Mouse (Mus musculus) embryonic facial prominence, embryonic 15.5 days (tissue): ENCODE data around the gene Itih5. TPM values are rescaled to one million over a fixed set of nuclear protein-coding genes. Genes with fewer than 3 reads are reported as not detected.

Experiments used
- ATAC-seq: fragments of 200-750 bp; cut with Nextera tagmentation; 2 replicates; pipeline ENCODE4 v1.8.0; 2017; ENCODE audit warnings: low read depth, moderate TSS enrichment; ENCODE audit not compliant: insufficient number of reproducible peaks, low FRiP score, low TSS enrichment
- H3K27ac ChIP-seq: fragments of 300-500 bp; sonication (generic); replicated peaks from 2 replicates; pipeline ENCODE4 v1.5.1; 2015; ENCODE audit warnings: mild to moderate bottlenecking, inconsistent platforms
- H3K27me3 ChIP-seq: fragments of 300-500 bp; sonication (generic); 2 replicates; pipeline ENCODE4 v1.6.1; 2015; ENCODE audit warnings: inconsistent platforms
- H3K36me3 ChIP-seq: fragments of 300-500 bp; sonication (generic); 2 replicates; pipeline ENCODE4 v1.6.1; 2015; ENCODE audit warnings: mild to moderate bottlenecking, inconsistent platforms
- H3K4me1 ChIP-seq: fragments of 300-500 bp; sonication (generic); 2 replicates; pipeline ENCODE4 v1.6.1; 2015; ENCODE audit warnings: inconsistent platforms
- H3K4me2 ChIP-seq: fragments of 300-500 bp; sonication (generic); replicated peaks from 2 replicates; pipeline ENCODE4 v1.6.1; 2015; ENCODE audit warnings: mild to moderate bottlenecking, inconsistent platforms
- H3K4me3 ChIP-seq: fragments of 300-500 bp; sonication (generic); replicated peaks from 2 replicates; pipeline ENCODE4 v1.5.1; 2015; ENCODE audit warnings: mild to moderate bottlenecking, inconsistent platforms
- H3K9ac ChIP-seq: fragments of 300-500 bp; sonication (generic); 2 replicates; pipeline ENCODE4 v1.6.1; 2015; ENCODE audit warnings: inconsistent platforms
- H3K9me3 ChIP-seq: fragments of 300-500 bp; sonication (generic); replicated peaks from 2 replicates; pipeline ENCODE4 v1.6.1; 2016; ENCODE audit warnings: inconsistent platforms
- WGBS: fragments of 180-500 bp; shearing (Covaris S2); methylation state at CpG from one replicate; pipeline ENCODE4 v1.1.7; 2015; 5-methylcytosine and 5-hydroxymethylcytosine counted together
- polyA plus RNA-seq: library from polyadenylated mRNA; unstranded; fragments of >200 nt; fragmentation: Nextera tagmentation; extraction: Ambion mirVana; gene quantifications from 2 replicates; pipeline ENCODE4 v1.2.1, GENCODE M21; 2015

Gene Itih5
- 13.2 and 15.3 TPM in 2 replicates for polyA plus RNA-seq

DNA sequence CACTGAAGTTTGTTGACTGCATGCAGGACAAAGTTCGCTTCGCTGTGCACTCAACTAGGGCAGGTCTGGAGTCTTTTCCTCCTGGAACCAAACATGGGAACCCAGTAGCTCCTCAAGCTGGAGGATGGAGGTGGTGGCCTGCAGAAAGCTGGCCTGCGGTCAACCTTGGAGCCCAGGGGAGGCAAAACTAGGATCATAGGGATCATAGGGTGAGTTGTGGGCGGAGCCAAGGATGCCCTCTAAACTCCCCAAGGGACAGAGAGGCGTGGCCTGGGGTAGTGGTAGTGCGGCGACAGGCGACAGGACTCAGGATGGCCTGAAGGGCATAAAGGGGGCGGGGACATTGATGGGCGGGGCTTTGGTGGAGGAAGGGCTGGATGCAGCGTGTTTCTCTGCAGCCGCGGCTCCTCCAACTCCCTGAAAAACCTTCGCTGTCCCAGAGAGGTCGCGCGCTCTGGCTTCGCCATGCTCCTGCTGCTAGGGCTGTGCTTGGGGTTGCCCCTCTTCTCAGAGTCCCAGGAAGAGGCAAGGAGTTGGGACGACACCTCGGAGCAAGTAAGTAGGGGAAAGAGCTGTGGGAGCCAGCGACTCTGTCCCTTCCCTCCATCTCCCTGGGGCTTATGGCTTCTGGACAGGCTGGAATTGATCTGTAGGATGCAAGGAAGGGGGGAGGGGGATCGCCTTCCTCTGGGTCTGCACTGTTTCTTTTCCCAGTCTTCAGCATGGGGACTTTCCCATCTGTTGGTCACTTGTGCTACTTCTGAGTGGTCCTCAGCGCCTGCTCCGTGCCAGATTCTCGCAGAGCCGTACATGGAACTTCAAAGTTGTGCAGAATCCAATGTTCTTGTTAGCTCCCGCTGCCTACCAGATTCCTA lies at the start of gene Itih5:
Gene Itih5, plus strand, starts transcription at position 371 of the 875 bp plus-strand sequence.
- Histone ChIP-seq H3K4me1 (peaks cover 16% of the 10 kb centered on the region), H3K36me3 (no peaks in the 10 kb centered on the region), H3K9ac (peak within 1 kb of the TSS; percentile 23; the same call in 1 of the 2 replicates), H3K9me3 (no peaks in the 10 kb centered on the region), H3K4me2 (peak within 1 kb of the TSS; percentile 88), H3K27ac (no peak within 1 kb of the TSS), H3K27me3 (no peaks in the 10 kb centered on the region), H3K4me3 (peak within 1 kb of the TSS; percentile 46)
- peak; percentile 70 for ATAC-seq
- WGBS: 8% methylated on average over 27 of the region's 27 CpGs

DNA sequence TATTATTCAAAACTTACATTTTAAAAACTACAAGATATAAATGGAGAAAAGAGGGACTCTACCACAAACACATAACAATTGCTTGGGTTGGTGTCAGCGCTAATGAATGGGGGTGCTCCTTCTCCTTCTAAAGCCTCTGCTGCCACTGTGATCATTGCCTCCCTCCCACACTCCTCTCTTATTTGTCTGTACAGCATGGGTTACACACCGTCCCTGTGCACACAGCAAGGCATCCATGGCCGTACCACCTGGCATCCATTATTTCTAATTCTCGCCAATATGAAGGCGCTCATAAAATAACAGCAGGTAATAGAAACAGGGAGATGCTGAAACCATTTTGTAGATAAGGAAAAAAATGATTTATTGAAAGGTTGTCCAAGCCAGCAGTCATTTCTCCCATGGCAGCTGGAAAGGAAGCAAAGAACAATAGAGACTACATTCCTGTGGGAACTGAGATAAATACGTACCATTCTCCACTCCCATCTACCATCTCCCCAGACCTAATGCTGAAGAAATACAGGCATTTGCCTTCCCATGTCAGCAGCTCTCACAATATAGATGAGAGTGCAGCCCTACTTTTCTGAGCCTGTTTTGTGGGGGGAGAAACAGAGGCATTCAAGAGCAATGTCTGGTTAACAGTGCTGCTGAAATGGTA lies 44.7 kb upstream of the Itih5 start:
- ATAC-seq: no peak
- Histone ChIP-seq H3K4me1 (no peaks in the 10 kb centered on the region), H3K4me2 (no peak overlapping the region), H3K9me3 (no peaks in the 10 kb centered on the region), H3K27me3 (no peaks in the 10 kb centered on the region), H3K4me3 (no peak overlapping the region), H3K27ac (no peak overlapping the region), H3K36me3 (no peaks in the 10 kb centered on the region), H3K9ac (no peak overlapping the region)
- WGBS: 68% methylated on average over 6 of the region's 6 CpGs

DNA sequence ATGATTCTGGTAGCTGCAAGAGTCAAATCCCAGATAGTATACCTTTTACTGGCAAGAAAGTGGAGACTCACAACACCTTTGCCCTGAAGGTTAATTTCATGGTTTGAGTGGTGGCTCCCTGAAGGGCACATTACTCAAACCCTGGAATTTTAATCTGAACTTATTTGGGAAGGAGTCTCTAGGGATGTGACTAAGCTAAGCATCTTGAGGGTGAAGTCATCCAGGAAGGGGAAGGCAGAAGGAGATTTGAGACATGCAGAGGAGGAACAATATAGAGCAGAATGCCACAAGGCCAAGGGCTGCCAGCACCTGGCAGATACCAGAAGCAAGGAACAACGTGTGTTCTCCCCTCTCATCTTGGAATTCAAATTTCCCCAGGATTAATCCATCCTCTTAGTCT lies 34.6 kb upstream of the Itih5 start:
- Histone ChIP-seq H3K4me2 (no peak overlapping the region), H3K27ac (no peak overlapping the region)
- 52% methylated on average over 1 of the region's 1 CpGs for WGBS

DNA sequence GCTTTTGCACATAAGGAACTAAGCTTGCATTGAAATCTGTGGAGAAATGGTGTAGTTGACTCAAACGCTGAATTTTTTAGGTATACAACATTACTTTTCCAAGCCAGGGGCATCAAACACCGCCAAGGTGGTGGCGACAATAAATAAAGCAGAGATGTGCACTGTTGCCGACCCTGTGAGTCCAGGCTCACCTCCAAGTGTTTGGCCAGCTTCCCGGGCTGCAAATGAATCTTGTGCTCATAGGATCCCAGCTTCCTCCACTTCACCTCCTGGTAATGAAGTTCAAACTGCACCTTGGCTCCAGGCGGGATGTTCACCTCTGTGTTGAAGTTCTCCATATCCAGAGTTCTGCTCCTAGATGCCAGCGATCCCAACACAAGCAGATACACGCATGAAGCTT lies 34.1 kb upstream of the Itih5 start:
- Histone ChIP-seq H3K4me3 (no peak overlapping the region), H3K27ac (no peak overlapping the region), H3K4me2 (no peak overlapping the region), H3K36me3 (no peaks in the 10 kb centered on the region), H3K27me3 (no peaks in the 10 kb centered on the region), H3K9ac (no peak overlapping the region), H3K4me1 (no peaks in the 10 kb centered on the region), H3K9me3 (no peaks in the 10 kb centered on the region)
- 84% methylated on average over 8 of the region's 8 CpGs for WGBS
- ATAC-seq: no peak

More for the DNA sequence above, 34.6 kb upstream of the Itih5 start:
- Histone ChIP-seq H3K4me3 (no peak overlapping the region), H3K36me3 (no peaks in the 10 kb centered on the region), H3K9me3 (no peaks in the 10 kb centered on the region), H3K4me1 (no peaks in the 10 kb centered on the region), H3K27me3 (no peaks in the 10 kb centered on the region), H3K9ac (no peak overlapping the region)
- no peak for ATAC-seq

DNA sequence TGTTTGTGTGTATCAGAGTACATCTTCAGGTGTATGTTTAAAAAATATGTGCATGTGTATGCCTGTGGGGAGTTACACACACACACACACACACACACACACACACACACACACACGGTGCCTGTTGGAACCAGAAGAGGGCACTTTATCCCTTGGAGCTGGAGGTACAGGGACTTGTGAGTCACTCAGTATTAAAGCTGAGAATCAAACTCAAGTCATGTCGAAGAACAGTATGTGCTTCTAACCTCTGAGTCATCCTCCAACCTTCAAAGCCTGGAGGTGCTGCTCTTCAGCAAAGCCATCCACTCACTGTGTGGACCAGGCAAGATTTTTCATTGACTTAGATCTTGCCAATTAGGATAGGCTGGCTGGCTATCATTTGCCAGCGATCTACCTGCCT lies 31.5 kb upstream of the Itih5 start:
- H3K4me2 ChIP-seq: no peak overlapping the region
- H3K27ac ChIP-seq: no peak overlapping the region
- no peak for ATAC-seq
- H3K36me3 ChIP-seq: no peaks in the 10 kb centered on the region
- H3K9me3 ChIP-seq: no peaks in the 10 kb centered on the region
- H3K27me3 ChIP-seq: no peaks in the 10 kb centered on the region
- no peak overlapping the region for H3K4me3 ChIP-seq
- WGBS: 56% methylated on average over 3 of the region's 3 CpGs
- H3K4me1 ChIP-seq: no peaks in the 10 kb centered on the region
- H3K9ac ChIP-seq: no peak overlapping the region

DNA sequence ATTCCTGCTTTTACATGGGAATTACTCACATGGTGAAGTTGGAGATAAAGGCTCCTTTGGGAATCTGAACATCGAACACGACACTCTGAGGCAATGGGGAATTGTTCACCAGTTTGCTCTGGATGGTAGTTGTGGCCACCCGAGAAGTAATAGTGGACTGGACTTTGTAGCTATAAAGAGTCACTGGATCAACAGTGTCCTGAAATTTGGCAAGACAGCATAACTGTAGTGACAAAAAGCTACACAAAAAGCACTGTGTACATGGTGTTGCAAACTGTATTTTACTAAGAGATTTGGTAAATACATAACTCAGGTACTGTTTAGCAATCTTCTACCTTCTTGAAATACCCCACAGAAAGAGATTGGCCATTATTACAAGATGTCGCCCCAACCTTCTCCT lies 27.2 kb upstream of the Itih5 start:
- Histone ChIP-seq H3K9ac (no peak overlapping the region), H3K4me2 (no peak overlapping the region), H3K36me3 (no peaks in the 10 kb centered on the region), H3K27ac (no peak overlapping the region), H3K4me1 (no peaks in the 10 kb centered on the region), H3K27me3 (no peaks in the 10 kb centered on the region), H3K4me3 (no peak overlapping the region), H3K9me3 (no peaks in the 10 kb centered on the region)
- WGBS: 84% methylated on average over 4 of the region's 4 CpGs
- no peak for ATAC-seq

DNA sequence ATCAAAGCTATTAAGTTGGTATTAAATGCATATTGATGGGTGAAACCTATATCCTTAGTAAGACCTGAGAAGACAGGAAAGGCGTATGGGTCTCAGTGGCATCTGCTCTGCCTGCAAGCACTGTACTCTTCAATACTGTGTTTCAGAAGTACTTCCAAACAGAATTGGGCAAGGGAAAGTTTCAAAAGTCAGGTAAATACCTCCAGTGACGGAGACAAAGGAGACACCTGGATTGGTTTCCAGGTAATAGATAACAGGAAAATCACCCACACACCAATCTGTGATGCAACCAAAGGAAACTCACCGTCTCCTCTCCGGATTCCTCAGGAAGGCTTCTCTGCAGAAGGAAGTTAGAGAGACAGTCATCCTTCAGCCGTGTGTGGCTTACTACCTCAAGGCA lies 25.9 kb upstream of the Itih5 start:
- no peak overlapping the region for H3K27ac ChIP-seq
- no peaks in the 10 kb centered on the region for H3K36me3 ChIP-seq
- H3K4me1 ChIP-seq: no peaks in the 10 kb centered on the region
- H3K9ac ChIP-seq: no peak overlapping the region
- H3K27me3 ChIP-seq: no peaks in the 10 kb centered on the region
- 84% methylated on average over 5 of the region's 5 CpGs for WGBS
- ATAC-seq: no peak
- no peak overlapping the region for H3K4me2 ChIP-seq
- no peak overlapping the region for H3K4me3 ChIP-seq
- H3K9me3 ChIP-seq: no peaks in the 10 kb centered on the region

DNA sequence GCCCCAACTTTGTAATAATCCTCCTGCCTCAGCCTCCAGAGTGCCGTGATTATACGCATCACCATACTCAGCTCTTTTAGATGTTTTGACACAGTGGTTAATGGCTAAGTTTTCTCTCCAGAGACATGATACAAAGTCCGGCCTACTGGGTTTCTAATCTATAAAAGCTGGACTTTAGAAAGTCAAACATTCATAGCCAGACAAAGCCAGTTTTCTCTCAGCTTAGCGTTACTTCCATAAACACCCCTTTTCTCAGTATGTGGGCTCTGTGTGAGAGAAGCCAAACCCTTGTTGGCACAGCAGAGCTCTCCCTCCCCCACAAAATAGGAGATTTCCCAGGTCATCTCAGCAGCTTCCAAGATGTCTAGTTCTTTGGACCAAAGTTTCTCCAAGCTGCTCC lies 24.8 kb upstream of the Itih5 start:
- WGBS: 89% methylated on average over 4 of the region's 4 CpGs
- Histone ChIP-seq H3K27me3 (no peaks in the 10 kb centered on the region), H3K9ac (no peak overlapping the region), H3K4me1 (no peaks in the 10 kb centered on the region), H3K27ac (no peak overlapping the region), H3K9me3 (no peaks in the 10 kb centered on the region), H3K4me2 (no peak overlapping the region), H3K36me3 (no peaks in the 10 kb centered on the region), H3K4me3 (no peak overlapping the region)
- no peak for ATAC-seq

DNA sequence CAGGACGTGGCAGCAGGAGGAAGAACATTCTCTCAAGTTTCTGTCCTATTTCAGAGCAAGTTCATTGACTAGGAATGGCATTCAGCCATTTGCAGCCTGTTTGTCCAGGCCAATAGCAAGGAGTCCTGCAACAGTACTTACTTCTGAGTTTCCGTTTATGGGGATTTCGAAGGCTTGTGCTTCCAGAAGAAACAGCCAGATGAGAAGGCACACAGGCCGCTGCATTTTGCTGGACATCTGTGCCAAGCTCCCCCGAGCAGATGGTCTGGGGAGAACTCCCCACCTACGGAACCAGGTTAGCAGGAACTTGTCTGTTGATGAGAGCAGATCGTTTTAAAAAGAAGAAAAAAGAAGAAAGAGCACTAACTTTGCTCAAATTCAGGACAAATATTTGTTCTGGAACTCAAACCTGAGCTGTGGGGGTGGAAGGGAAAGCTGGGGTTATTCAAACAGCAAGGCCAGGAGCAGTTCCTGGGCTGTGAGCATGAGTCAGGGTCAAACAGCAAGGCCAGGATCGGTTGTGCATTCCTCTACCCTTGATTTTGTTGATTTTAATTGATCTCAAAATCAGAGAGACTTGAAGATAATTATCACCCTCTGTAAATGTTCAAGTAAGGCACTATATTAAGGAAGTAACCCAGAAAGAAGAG lies 22.9 kb upstream of the Itih5 start:
- Histone ChIP-seq H3K4me1 (no peaks in the 10 kb centered on the region), H3K4me3 (no peak overlapping the region), H3K9ac (no peak overlapping the region), H3K4me2 (no peak overlapping the region), H3K27me3 (no peaks in the 10 kb centered on the region), H3K9me3 (no peaks in the 10 kb centered on the region), H3K27ac (no peak overlapping the region), H3K36me3 (no peaks in the 10 kb centered on the region)
- 52% methylated on average over 8 of the region's 8 CpGs for WGBS
- ATAC-seq: no peak

DNA sequence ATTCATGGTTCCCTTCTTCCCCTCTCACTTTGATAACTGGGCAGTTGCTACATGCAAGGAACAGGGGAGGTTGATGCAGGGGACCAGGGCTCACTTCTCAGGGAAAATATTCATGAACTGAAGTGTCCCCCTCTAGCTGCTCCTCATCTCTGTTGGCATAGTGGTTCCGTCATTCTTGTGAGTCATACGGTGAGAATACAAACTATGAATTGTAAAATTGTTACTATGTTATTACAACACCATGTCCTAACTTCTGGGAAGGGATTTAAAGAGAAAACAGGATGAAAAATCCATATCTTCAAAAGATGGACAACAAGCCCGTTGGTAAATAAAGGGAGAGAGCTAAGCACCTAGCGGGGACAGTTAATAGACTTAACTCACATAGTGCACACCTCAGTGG lies 22.1 kb upstream of the Itih5 start, which contains the start of gene Itih2:
Gene Itih2, minus strand, starts transcription at position 101 of the 400 bp plus-strand sequence.
- H3K4me2 ChIP-seq: no peak within 1 kb of the TSS
- no peak for ATAC-seq
- 94% methylated on average over 4 of the region's 4 CpGs for WGBS
- H3K27ac ChIP-seq: no peak within 1 kb of the TSS
- H3K9ac ChIP-seq: no peak within 1 kb of the TSS
- H3K9me3 ChIP-seq: no peaks in the 10 kb centered on the region
- no peak within 1 kb of the TSS for H3K4me3 ChIP-seq
- no peaks in the 10 kb centered on the region for H3K27me3 ChIP-seq
- no peaks in the 10 kb centered on the region for H3K4me1 ChIP-seq
- no peaks in the 10 kb centered on the region for H3K36me3 ChIP-seq

DNA sequence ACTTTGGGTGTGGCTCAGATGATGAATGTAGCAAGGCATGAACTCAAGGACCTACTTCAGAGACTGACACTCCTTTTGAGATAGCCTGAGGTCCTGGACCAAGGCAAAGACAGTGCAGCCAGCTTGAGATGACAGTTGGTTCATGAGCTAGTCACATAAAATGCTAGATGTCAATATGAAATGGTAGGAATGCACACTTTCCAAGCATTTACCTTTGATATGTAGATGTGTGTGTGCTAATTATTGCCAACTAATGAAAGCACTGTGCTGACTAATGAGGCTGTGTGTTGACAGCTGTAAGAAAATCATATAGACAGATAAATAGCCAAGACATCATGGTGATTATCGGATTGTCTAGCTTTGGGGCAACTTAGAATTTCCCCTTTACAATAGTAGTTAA lies 21.2 kb upstream of the Itih5 start:
- Histone ChIP-seq H3K4me2 (no peak overlapping the region), H3K36me3 (no peaks in the 10 kb centered on the region), H3K27me3 (no peaks in the 10 kb centered on the region), H3K9me3 (no peaks in the 10 kb centered on the region), H3K4me1 (no peaks in the 10 kb centered on the region), H3K9ac (no peak overlapping the region), H3K4me3 (no peak overlapping the region), H3K27ac (no peak overlapping the region)
- 76% methylated on average over 1 of the region's 1 CpGs for WGBS
- ATAC-seq: no peak
